Mouse (Mus musculus) olfactory bulb, adult 2 months (tissue): Measurements from ENCODE around the gene A3galt2.

Experiments
- CTCF ChIP-seq: fragments of 200-500 bp; IDR thresholded peaks from 2 replicates; pipeline ENCODE4 v1.5.1; 2012; ENCODE audit warnings: low read depth, mild to moderate bottlenecking, low read length, moderate library complexity; ENCODE audit not compliant: insufficient read depth
- POLR2A ChIP-seq: fragments of 200-500 bp; IDR thresholded peaks from 2 replicates; pipeline ENCODE4 v1.6.1; 2012; ENCODE audit warnings: mild to moderate bottlenecking, low read depth, low read length, moderate library complexity; ENCODE audit not compliant: insufficient read depth

DNA sequence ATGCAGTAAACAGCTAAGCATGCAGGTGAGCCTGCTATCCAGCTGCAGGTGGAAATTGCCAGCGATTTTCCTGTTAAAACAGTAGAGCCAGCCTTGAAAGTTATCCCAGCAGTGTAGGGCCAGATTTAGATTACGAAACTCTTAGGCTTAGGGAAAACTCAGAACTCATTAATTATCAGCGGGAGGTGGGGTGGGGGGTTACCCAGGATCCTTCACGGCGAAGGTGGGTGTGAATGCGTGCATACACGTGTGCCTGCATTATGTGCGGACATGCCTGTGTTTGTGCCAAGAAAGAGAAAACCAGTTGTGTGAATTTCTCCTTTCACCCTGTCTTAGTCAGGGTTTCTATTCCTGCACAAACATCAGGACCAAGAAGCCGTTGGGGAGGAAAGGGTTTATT is 38.4 kb upstream of the A3galt2 start:
- TF ChIP-seq CTCF (no peak), POLR2A (no peak)
